Mouse (Mus musculus) telencephalon, adult 2 months (tissue): ENCODE measurements at regions not wholly inside any gene's neighbourhood (a gene's known extent, or its start where the extent isn't known, plus 50 kb on each side); places are given as distances from the start of the nearest gene placed in this dataset.

ENCODE experiments used
- DNase-seq: peaks from one replicate; pipeline ENCODE4 v3.0.0-alpha.2; 2011; ENCODE audit warnings: low read depth, low spot score

DNA sequence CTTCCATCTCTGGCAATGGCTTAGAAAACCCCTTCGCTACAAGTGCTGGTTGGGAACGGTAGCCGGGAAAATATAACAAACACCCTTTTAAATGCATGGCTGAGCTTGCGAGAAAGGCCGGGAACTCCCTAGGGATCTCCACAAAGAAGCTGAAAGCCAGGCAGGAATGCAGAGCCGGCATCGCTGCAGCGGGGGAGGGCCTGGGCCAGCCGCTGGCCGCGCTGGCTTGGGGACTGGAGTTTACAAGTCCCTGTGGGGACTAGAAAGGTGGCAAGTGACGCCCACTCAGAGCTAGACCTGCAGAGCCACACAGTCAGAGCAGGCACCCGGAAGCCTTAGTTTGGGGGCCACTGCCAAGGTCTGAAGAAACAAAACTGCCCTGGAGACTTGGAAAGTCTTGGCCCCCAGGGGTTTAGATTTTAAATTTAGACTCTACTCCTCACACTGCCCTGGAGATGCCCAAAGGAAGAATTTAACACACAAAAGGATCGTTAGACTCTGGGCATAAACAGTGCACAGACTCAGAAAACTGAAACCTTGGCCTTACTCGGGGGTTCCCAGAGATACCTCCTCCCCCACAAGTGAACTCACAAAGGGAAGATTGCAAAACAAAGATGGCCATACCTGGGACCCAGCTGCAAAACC, 59.4 kb downstream of the 1700001O22Rik start:
- DNase-seq: no peak

DNA sequence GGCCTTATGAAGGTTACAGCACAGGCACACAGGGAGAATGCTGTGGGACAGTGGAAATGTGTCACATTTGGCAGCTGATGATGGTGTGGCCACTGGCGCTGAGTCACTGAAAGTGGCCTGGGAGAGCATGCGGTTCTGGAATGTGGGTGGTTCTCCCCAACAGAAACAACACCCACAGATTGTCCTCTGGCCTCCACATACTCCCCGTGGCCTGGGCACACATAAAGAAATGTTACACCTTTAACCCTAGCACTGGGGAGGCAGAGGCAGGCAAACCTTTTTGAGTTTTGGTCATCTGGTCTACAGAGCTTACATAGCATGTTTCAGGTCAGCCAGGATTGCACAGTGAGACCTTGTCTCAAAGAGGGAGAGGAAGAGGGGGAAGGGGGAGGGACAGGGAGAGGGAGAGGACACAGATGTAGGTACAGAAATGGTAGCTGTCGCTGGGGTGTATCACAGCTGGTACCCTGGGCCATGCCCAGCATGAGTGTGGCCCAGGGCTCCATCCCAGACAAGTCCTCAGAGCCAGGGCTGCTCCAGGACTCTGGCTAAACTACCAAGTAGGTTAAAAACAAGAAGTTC, 60.1 kb downstream of the 1700001O22Rik start:
- DNase-seq: no peak

DNA sequence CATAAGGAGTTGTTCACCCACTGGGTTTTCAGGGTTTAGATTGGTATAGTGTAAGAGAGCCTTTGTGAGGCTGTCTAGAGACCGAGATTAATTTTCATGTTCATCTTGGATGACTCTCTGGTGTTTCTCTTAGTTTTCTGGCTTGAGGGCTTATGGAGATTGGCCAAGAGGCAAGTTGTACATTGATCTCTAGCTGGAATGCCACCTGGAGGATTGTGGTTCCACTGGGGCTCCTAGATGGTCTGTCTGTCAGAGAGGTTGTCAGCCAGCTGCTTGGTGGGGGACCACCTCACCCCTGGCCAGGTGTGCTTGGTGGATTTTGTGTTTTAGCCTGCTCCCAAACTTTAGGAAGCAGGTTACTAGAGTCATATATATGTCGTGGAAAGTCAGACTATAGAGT, 62.0 kb downstream of the 1700001O22Rik start:
- DNase-seq: no peak

DNA sequence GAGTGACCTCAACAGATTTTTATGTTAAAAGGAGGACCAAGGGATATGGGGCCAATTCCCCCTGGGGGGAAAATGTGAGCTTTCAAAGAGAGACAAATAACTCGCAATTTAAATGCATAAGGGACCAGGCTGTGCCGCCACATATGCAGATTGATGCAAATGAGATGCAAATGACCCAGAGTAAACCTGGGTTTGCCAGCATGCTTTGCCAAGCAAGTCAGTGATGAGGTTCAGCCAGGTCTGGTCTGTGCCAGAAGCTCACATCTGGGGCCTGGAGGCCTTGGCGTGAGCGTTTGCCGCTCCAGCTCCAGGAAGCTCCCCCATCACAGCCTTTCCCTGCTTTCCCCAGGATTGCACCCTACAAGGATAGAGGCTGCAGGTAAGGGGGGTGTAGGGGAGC, 65.7 kb downstream of the 1700001O22Rik start:
- DNase-seq: no peak

DNA sequence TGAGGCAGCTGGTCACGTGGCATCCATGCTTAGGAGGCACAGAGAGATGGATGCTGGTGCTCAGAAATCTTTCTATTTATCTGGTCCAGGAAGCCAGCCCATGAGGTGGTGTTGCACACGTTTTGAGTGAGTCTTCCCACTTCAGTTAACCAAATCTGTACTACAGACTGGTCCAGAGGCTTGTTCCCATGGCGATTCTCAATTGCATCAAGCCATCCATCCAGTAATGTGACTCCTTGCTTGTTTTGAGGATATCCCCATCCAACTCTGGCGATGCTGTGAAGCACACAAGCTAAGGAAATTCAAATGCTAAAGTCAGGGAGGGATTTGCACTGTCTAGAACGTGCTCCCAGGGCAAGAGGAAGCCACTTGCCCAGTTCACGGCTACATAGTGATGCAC, 66.8 kb downstream of the 1700001O22Rik start:
- no peak for DNase-seq

DNA sequence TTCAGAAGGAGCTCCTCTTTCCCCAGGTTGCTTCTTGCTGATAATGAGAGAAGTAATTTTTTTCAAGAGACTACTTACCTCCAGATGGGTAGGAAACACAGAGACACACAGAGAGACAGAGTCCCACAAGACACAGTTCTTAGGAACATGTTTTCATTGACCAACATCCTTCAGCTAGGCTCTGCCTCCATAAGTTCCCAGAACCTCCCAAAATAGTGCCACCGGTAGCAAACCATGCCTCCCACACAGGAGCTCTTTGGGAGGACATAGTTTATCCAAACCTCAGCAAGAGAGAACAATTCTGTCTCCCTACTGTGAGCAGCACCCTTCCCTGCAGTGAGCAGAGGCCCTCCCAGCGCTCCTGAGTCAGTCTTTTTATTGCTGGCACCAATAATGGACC, 67.2 kb downstream of the 1700001O22Rik start:
- DNase-seq: no peak

DNA sequence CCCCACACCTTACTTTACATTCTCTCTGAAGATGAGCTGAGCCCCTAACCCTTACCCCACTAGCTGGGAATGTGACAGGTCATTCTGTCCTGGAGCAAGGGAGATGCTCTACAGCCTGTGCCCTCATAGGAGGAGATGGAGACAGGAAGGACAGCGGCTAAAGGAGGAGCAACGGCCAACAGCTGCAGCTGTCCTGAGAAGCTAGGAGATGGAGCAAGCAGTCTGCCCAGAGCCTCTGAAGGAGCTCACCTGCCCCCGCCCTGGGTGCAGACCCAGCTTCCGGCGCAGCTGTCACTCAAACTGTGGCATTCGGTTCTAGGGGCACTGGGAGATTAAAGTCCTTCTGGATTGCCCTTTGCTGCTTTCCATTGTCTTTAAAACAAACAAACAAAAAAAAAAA, 69.6 kb downstream of the 1700001O22Rik start:
- DNase-seq: no peak

DNA sequence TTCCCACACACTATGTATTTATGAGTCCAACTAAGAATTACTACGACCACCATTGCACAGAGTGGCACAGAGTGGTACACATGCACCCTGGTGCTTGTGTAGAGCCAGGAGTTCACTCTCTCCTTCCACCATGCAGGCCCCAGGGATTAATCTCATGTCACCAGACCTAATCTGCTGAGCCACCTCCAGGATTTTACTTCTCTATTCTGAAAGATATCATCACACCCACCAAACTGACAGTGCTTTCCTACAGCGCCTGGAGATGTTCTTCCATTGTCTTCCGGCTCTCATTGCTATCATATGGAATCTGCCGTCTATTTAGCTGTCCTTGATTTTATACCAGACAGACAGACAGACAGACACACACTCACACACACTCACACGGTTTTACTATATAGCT, 71.6 kb downstream of the 1700001O22Rik start:
- no peak for DNase-seq

DNA sequence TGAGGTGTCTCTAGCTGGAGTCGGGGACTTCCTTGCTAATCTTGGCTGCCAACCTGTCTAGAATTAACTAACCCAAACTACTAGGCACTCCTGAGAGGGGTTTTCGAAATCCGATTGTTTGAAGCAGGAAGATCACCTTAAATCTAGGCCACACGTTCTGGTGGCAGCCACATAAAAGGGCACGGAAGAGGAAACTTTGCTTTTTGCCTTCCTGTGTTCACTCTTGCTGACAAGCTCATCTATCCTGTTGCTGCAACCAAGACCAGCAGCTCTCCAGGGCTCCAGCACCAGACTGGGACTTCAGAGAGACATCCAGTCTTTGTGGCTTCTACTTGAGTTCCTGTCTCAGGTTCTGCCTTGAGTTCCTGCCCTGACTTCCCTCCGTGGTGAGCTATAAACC, 75.5 kb downstream of the 1700001O22Rik start:
- no peak for DNase-seq

DNA sequence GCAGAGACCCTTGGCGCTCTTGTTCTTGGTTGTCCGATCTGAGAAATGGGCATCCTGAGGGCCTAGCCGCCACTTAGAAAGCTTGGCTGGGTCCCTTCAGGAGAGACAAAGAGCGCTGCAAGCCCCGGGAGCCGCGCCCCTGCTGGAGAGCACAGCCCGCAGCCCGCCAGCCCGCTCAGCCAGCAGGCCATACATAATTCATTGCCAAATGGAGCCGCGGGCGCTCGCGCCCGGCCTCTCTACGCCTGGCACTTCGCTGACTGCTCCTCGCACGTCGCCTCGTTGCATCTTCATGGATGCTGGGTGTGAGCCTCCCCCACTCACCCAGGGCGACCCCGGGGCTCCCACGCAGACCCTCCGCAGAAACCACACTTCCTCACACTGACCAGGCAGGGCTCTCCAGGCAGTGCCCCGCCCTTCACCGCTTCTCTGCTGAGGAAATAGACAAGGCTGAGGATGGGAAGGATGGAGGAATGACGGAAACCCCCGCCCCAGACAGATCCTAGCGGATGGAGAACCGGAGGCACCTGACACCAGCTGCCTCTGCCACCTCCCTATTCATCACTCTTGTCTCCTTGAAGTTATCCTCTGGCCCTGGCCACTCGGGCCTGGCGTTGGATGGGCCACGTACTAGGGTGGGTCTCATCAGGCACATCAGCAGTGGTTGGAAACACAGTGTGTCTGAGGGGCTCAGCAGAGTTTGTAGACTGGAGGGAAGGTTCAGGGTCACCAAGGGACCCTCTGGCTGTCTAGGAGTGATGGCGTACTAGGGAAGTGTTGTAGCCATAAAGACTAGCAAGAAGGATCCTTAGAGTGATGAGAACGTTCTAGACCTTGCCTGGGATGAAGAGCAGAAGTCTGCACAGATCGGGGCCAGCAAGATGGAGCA, 77.6 kb downstream of the 1700001O22Rik start:
- DNase-seq: no peak

DNA sequence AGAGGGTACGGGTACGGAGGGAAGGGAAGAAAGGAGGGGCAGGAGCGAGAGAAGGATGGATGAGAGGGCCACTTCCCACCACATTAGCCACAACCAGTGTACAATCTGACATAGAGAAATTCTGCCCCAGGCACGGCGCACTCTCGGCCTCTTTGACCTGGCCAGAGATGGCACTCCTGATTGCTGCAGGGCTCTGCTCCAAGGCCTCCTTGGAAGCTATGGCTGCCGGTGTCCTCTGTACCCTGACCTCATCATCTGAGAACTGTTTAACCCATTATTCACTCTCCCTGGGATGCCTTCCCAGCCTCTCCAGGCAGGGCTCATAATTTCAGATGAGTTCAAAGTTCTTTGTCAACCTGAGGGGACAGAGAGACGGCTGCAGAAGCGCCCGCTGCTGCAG, 78.3 kb downstream of the 1700001O22Rik start:
- no peak for DNase-seq

DNA sequence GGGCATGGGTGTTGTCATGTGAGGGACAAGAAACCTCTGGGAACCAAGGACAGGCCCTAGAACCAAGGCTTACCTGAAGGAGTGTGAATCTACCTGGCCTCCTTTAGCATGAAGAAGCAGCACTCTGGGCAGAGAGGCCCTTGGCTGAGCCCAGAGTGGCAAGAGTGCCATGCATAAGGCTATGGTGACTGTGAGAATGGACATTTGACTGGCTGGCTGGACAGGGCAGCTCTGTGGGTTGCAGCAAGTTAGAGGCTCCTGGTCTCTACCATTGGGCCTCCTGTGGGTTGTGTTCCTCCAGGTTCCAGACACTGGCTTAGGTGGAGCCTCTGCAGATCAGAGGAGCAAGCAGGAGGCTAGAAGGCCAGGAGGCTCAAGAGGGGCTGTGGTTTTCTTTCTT, 78.9 kb downstream of the 1700001O22Rik start:
- no peak for DNase-seq

DNA sequence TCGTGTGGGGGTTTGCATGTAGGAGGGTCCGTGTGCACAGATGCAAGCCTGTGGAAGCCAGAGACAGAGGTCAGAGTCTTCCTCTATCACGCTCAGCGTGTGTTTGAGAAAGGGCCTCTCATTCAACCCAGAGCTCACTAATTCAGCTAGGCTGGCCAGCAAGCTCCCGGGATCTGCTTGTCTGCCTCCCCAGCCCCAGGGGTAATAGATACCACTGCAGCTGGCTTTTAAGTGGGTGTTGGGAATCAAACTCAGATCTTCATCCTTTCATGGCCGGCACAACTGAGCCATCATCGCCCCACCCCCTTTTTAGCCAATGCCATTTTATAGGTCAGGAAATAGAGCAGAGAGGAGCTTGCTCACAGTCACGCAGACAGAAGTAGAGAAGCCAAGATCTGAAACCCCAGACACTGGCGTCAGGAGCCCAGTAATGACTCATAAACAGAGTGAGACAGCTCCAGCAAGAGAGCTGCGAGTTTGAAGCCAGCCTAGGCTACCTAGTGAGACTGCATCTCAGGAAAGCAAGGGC, 80.3 kb downstream of the 1700001O22Rik start:
- DNase-seq: no peak

DNA sequence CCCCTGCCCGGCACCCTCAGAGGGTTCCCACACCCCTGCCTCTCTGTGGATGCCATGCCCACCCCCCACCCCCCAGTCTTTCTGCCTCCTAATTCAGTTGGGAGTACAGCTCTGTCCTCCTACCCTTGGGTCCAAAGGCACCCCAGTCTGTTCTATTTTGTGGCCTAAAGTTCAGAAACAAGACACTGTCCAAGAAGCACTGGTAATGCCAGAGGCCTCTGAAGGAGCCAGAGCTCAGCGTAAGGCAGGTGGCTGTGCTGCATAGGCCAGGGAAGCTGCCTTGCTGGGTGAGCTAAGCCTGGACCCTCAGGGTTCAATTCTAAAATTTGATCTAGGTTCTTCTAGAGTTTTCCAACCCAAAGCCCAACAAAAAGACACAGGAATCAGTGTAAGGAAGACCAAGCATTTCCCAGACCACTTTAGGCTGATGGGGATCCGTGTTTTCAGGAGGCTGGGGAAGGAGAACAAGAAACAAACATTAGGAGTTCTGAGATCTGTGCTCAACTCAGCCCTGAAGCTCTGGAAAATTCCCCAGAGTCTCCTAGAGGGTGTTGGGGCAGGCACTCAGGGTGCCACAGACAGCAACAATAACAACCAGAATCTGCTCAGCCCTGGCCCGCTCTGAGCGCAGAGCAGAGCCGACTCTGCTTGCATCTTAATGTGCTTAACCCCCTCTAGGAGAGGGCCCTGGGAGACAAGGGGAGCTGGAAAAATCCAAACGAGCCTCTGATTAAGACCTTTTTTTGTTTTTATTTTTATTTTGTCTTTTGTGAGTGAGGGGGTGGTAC, 81.0 kb downstream of the 1700001O22Rik start:
- DNase-seq: no peak

DNA sequence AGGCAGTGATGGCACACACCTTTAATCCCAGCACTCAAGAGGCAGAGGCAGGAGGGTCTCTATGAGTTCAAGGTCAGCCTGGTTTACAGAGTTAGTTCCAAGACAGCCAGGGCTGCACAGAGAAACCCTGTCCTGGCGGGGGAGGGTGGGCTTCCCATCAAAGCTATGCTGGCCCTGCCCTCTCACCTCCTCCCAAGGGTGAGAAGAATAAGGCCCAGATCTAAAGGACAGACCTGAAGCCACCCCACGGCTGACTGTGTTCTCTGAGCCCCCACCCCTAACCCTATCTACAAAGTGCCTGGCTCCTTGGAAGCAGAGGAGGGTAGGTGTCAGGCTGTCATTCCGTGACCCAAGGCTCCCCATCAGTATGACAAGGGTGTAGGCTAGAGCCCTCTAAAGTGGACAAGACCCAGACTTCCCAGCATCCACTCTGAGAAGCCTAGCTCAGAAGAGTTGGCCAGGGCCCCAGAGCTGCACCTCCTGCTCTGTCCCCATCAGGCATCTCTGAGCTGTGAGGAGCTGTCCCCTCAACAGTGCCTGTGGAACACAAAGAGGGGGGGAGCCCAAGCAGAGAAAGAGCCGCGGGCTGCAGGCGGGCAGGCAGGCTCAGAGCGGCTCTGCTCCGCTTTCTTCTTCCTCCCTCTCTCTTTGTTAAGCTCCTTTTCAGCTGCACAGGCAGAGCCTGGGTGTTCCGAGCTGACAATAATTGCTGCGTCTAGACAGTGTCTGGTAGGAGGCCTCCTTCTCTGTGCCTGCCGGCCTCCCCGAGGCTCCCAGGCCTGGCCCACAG, 81.8 kb downstream of the 1700001O22Rik start:
- DNase-seq: no peak

DNA sequence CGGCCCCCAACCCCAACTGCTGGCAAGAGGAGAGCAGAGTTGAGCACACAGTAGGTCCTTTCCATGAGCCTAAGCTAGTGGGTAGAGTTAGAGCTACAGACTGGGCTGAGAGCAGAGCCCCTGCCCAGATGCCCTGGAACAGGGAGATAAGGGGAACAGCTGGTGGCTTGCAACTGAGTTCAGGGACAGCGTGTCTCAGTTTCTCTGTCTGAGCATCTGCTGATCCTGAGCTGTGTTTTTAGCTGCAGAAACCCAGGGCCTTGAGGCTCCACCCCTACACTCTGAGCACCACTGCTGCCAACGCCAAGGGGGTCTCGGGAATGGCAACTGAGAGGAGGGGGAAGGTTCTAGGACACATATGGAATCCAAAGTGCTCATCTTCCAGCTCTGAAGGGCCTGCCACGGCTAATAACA, 82.4 kb downstream of the 1700001O22Rik start:
- DNase-seq: no peak

DNA sequence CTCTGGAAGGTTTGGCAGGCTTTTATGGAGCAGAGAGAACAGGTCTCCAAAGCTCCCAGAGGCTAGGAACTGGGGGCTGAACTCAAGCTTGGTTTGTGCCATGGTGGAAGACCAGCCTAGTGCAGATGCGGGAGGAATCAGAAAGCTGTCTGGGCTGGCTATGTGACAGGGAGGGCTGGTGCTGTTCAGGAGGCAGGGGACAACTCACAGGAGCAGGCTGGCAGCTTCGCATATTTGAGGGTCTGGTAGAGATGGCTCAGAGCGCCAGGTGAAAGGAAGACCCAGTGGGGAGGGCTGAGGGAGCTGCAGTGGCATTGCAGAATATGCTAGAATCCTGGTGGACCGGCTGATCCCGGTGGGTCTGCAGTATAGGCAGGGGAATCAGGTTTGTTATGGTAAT, 83.2 kb downstream of the 1700001O22Rik start:
- DNase-seq: no peak

DNA sequence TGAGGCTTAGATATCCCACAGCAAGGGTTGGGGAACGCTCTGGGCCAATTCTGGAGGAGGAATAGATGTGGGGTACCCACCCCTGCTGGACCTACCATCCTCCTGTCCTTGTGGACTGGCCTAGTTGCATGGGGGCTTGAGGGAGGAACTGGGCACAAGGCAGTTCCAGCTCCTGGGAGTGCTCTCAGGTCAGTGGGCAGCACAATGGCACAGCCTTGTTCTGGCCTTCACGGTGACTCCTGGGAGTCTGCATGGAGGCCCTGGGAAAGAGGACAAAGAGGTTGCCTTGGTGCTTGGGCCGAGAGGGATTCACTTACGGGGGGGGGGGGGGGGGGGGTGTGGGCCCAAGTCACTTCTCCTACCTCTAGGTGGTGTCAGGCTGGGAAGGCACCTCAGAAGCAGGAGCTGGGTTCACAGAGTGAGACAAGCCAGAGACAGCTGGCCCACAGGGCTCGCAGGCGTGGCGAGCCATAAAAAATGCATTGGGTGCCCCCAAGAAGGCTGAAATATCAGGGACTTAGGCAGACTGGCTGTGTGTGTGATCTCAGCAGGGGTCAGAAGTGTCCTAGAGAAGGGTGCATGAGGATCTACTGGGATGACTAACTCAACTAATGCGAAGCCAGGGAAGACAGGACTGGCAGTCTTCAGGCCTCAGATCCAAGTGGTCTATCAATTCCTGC, 83.7 kb downstream of the 1700001O22Rik start:
- DNase-seq: no peak

DNA sequence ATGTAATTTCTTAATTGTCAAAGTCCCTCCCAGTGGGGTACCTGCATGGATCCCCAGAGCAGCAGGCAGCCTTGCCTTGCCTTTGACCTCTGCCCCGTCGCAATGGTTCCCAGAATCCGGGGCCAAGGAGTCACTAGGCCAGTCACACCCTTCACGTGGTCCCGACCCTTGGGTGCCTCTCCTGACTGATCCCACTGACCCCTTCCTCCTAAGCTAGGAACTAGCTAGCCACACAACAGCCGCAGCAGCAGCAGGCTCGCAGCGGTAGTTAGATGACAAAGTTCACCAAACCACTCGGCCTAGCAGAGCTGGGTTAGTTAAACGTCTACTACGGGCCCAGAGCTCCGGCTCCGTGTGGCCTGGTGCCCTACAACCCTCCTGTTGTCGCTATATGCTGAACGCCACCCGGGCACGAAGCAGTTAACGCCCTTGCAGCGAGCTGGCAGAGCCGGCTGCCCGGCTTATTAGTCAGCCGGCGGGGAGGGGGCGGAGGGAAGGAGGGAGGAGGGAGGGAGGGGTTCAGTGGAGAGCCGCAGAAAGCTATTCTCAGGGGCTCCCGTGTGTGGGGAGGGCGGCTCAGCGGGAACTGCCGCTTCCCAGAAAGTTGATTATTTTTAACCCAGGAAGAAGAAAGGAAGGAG, 84.6 kb downstream of the 1700001O22Rik start:
- DNase-seq: peak; percentile 93

DNA sequence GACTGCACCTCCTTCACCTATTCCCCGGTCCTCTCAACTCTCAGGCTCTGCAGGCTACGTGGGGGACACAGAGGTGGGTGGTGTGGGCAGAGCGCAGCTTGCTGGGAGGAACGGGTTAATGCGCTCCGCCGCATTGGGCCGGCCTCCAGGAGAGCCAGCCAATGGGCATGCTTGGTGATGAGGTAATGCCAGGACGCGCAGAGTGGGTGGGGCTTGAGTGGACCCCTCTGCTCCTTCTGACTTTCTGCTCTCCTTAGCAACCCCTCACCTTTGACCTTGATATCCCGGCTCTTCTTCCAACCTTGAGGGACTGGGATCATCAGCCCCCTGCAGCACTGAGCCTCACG, 85.2 kb downstream of the 1700001O22Rik start:
- DNase-seq: peak; percentile 86
